Mouse (Mus musculus): ENCODE data around the gene Acacb. TPM values are rescaled to one million over a fixed set of nuclear protein-coding genes. Genes with fewer than 3 reads are reported as not detected.

Gene Acacb
- total RNA-seq, 1 experiment, result 10.5 TPM

DNA sequence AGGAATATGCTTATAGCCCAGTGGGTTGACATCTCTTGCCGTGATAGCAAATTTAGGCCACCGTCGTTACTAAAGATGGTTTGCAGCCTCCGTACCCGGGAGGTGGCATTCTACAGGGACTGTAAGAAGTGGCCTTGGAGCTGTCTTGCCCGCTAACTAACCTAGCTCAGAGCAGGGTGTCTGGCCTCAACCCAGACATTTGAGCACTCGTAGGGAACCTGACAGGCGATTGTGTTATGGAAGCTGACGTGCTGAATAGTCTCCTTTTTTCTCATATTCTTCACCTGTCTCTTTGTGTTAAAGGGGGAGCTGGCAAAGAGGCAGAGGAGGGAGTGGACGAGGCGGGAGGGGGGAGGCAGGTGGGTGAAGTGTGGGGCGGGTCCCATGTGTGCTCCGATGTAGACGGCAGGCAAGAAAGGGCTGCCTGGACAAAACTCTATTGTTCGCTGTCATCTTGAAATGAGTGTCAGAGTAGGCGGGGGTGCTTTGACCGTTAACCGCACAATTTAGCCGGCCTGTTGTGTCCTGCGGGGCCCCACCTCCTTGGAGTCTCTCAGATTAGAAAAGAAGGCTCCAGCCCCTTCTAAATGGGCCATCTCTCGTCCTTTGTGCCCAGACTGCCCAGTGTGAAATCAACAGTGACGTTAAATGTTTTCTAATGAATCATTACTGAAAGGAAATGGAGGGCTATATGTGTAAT, 153.0 kb downstream of the Acacb start:
- TF ChIP-seq ZC3H11A (IDR thresholded peaks at IDR 0.05; ENCODE audit: borderline replicate concordance, low read depth, low read length) (no peak), CHD2 (IDR thresholded peaks at IDR 0.05; ENCODE audit: low read depth, low read length) (no peak), HCFC1 (IDR thresholded peaks at IDR 0.05; ENCODE audit: borderline replicate concordance, insufficient read depth, low read length) (no peak), MAFK (IDR thresholded peaks at IDR 0.05; ENCODE audit: insufficient read depth, low read depth, low read length) (no peak)
- H3K9me3 ChIP-seq (ENCODE audit: control insufficient read depth, insufficient read depth, low read depth, low read length), result no peaks in the 10 kb centered on the region
- no peak overlapping the region for H3K9ac ChIP-seq (ENCODE audit: insufficient read depth, low read depth, low read length, poor library complexity, severe bottlenecking)
- no peaks in the 10 kb centered on the region for H3K36me3 ChIP-seq (ENCODE audit: control insufficient read depth, insufficient read depth, low read length, poor library complexity, severe bottlenecking)
- no peak overlapping the region for H3K4me3 ChIP-seq (ENCODE audit: insufficient read depth in 1 of 2, low read depth in 1 of 2, low read length in 2 of 2, poor library complexity in 1 of 2, severe bottlenecking in 1 of 2)
- in situ Hi-C loops (cut with MboI; ENCODE audit: low sequenced_read_pairs in 2 of 2, unreplicated experiment in 2 of 2), result no loop called here
- no peak for DNase-seq (ENCODE audit: low read depth, low spot score)
- no peak overlapping the region for H3K27ac ChIP-seq (ENCODE audit: insufficient read depth, low read depth, low read length, poor library complexity, severe bottlenecking)
- no peaks in the 10 kb centered on the region for H3K4me1 ChIP-seq (ENCODE audit: control insufficient read depth in 2 of 2, insufficient read depth in 2 of 2, low read length in 2 of 2, poor library complexity in 1 of 2)

- Histone ChIP-seq H3K9me3 (ENCODE audit: control insufficient read depth, insufficient read depth, low read depth, low read length) (no peaks in the 10 kb centered on the region), H3K27ac (ENCODE audit: insufficient read depth, low read depth, low read length, poor library complexity, severe bottlenecking) (no peak overlapping the region), H3K4me3 (ENCODE audit: insufficient read depth in 1 of 2, low read depth in 1 of 2, low read length in 2 of 2, poor library complexity in 1 of 2, severe bottlenecking in 1 of 2) (no peak overlapping the region), H3K36me3 (ENCODE audit: control insufficient read depth, insufficient read depth, low read length, poor library complexity, severe bottlenecking) (no peaks in the 10 kb centered on the region), H3K4me1 (ENCODE audit: control insufficient read depth in 2 of 2, insufficient read depth in 2 of 2, low read length in 2 of 2, poor library complexity in 1 of 2) (no peaks in the 10 kb centered on the region), H3K9ac (ENCODE audit: insufficient read depth, low read depth, low read length, poor library complexity, severe bottlenecking) (no peak overlapping the region)
- DNase-seq (ENCODE audit: low read depth, low spot score), result no peak
- in situ Hi-C loops (cut with MboI; ENCODE audit: low sequenced_read_pairs in 2 of 2, unreplicated experiment in 2 of 2), result loop anchor here in 1 of 2 experiments (10.0 kb wide), 1 partner anchor 115 kb away; no protein-coding TSS in a partner anchor
- TF ChIP-seq ZC3H11A (IDR thresholded peaks at IDR 0.05; ENCODE audit: borderline replicate concordance, low read depth, low read length) (no peak), MAFK (IDR thresholded peaks at IDR 0.05; ENCODE audit: insufficient read depth, low read depth, low read length) (no peak), HCFC1 (IDR thresholded peaks at IDR 0.05; ENCODE audit: borderline replicate concordance, insufficient read depth, low read length) (no peak), ZNF384 (IDR thresholded peaks at IDR 0.05; ENCODE audit: low read depth, low read length) (no peak), CHD2 (IDR thresholded peaks at IDR 0.05; ENCODE audit: low read depth, low read length) (no peak)
Measured at GRCm38 (mm10) chr5:114299883-114300610, 153.7 kb downstream of the Acacb start.

Other genes with a start within 250 kb of the Acacb start
- 150 TPM in 2 replicates for gene Coro1c, start 237.8 kb upstream of the Acacb start, total RNA-seq (2012; rRNA removed)
- 11.8 and 13.4 TPM in 2 replicates for gene Ssh1, start 152.6 kb upstream of the Acacb start, total RNA-seq (2012; rRNA removed)
- 0.16 and 0.18 TPM in 2 replicates for gene Dao, start 142.8 kb upstream of the Acacb start, total RNA-seq (2012; rRNA removed)
- 15.8 and 21.4 TPM in 2 replicates for gene Usp30, start 81.1 kb upstream of the Acacb start, total RNA-seq (2012; rRNA removed)
- 3.3 and 4.9 TPM in 2 replicates for gene Svop, start 55.0 kb upstream of the Acacb start, total RNA-seq (2012; rRNA removed)
- 26.7 and 32.6 TPM in 2 replicates for gene Alkbh2, start 18.3 kb upstream of the Acacb start, total RNA-seq (2012; rRNA removed)
- 67.9 and 71.6 TPM in 2 replicates for gene Ung, start 16.1 kb upstream of the Acacb start, total RNA-seq (2012; rRNA removed)
- gene Foxn4, start 127.3 kb downstream of the Acacb start, total RNA-seq (2012; rRNA removed), result 7.5 and 10.7 TPM in 2 replicates
- 3.6 and 5.6 TPM in 2 replicates for gene Myo1h, start 142.6 kb downstream of the Acacb start, total RNA-seq (2012; rRNA removed)
- 54.4 and 94.6 TPM in 2 replicates for gene Kctd10, start 234.0 kb downstream of the Acacb start, total RNA-seq (2012; rRNA removed)
- gene Ube3b, start 234.1 kb downstream of the Acacb start, total RNA-seq (2012; rRNA removed), result 31.7 and 33.8 TPM in 2 replicates